Mouse (Mus musculus) midbrain, embryonic 16.5 days (tissue): ENCODE results near the gene Klrk1. TPM values are rescaled to one million over a fixed set of nuclear protein-coding genes. Genes with fewer than 3 reads are reported as not detected.

ENCODE experiments used
- ATAC-seq: fragments of 200-750 bp; cut with Nextera tagmentation; 2 replicates; pipeline ENCODE4 v1.8.0; 2017; ENCODE audit warnings: moderate TSS enrichment
- H3K27ac ChIP-seq: fragments of 300-500 bp; sonication (generic); 2 replicates; pipeline ENCODE4 v1.5.1; 2014; ENCODE audit warnings: mild to moderate bottlenecking, low read length, mixed read lengths
- H3K27me3 ChIP-seq: fragments of 300-500 bp; sonication (generic); 2 replicates; pipeline ENCODE4 v1.6.1; 2014; ENCODE audit warnings: low read depth, low read length, mixed read lengths; ENCODE audit not compliant: control insufficient read depth, insufficient read depth
- H3K36me3 ChIP-seq: fragments of 300-500 bp; sonication (generic); 2 replicates; pipeline ENCODE4 v1.6.1; 2014; ENCODE audit warnings: mild to moderate bottlenecking, low read length, moderate library complexity, mixed read lengths; ENCODE audit not compliant: control insufficient read depth, insufficient read depth
- H3K4me1 ChIP-seq: fragments of 300-500 bp; sonication (generic); 2 replicates; pipeline ENCODE4 v1.6.1; 2014; ENCODE audit warnings: mild to moderate bottlenecking, low read length, mixed read lengths; ENCODE audit not compliant: control insufficient read depth, insufficient read depth
- H3K4me2 ChIP-seq: fragments of 300-500 bp; sonication (generic); 2 replicates; pipeline ENCODE4 v1.6.1; 2014; ENCODE audit warnings: mild to moderate bottlenecking, low read length, mixed read lengths
- H3K4me3 ChIP-seq: fragments of 300-500 bp; sonication (generic); 2 replicates; pipeline ENCODE4 v1.5.1; 2014; ENCODE audit warnings: low read depth, mild to moderate bottlenecking, low read length, moderate library complexity, mixed read lengths
- H3K9ac ChIP-seq: fragments of 300-500 bp; sonication (generic); 2 replicates; pipeline ENCODE4 v1.6.1; 2014; ENCODE audit warnings: low read depth, low read length, mixed read lengths
- H3K9me3 ChIP-seq: fragments of 300-500 bp; sonication (generic); replicated peaks from 2 replicates; pipeline ENCODE4 v1.6.1; 2014; ENCODE audit warnings: mild to moderate bottlenecking, low read length, mixed read lengths; ENCODE audit not compliant: control insufficient read depth, poor library complexity, severe bottlenecking
- WGBS: fragments of 180-500 bp; shearing (Covaris S2); extraction: QIAGEN DNeasy Blood & Tissue Kit; methylation state at CpG from one replicate; pipeline ENCODE4 v1.1.7; 2014; 5-methylcytosine and 5-hydroxymethylcytosine counted together
- polyA plus RNA-seq: library from polyadenylated mRNA; unstranded; fragments of >200 nt; fragmentation: Nextera tagmentation; extraction: Ambion mirVana; gene quantifications from 2 replicates; pipeline ENCODE4 v1.2.1, GENCODE M21; 2015

Klrk1 gene
- polyA plus RNA-seq, 1 experiment from 2014 or later = 0.24 TPM

DNA sequence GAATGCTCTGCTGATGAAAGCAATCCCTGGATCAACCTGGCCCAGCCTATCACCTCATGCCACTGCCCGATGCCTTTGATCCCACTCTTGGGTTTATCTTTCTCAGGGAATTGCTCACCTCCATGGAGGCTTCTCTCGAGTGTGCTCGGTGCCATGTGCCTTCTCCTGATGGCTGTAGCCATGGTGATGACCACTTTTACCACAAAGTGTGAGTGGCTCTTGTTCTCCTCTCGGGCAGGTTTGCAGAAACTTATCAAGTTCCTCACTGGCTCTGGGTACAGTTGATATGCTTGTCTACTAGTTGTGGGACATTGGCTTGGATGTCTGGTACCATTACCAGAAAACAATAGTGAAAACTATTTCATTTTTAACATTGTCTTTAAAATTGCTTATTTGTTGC, 41.8 kb downstream of the Klrk1 start:
- no peaks in the 10 kb centered on the region for H3K36me3 ChIP-seq
- no peak overlapping the region for H3K27ac ChIP-seq
- no peaks in the 10 kb centered on the region for H3K4me1 ChIP-seq
- 87% methylated on average over 4 of the region's 4 CpGs for WGBS
- H3K9me3 ChIP-seq = no peaks in the 10 kb centered on the region
- no peaks in the 10 kb centered on the region for H3K27me3 ChIP-seq
- ATAC-seq = no peak
- no peak overlapping the region for H3K4me3 ChIP-seq
- H3K4me2 ChIP-seq = no peak overlapping the region
- no peak overlapping the region for H3K9ac ChIP-seq

DNA sequence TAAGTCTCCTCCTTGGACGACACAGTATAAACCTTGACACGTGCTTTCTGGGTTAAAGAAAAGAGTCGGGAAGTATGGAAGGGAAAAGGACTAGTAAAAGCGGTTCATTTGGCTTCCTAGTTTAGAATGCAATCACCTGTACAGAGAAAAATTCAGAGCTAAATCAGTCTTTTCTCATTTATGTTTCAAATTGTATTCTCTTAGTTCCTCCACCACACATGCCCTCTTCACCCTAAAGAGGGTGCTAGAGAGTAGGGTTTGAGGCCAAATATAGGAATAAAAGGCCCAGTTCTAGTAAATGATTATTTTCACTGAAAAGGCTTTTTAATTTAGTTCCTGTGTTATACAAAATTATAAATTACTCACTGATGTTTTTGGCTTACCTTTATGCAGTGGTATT, 42.4 kb downstream of the Klrk1 start:
- Histone ChIP-seq H3K4me3 (no peak overlapping the region), H3K27ac (no peak overlapping the region), H3K9ac (no peak overlapping the region), H3K27me3 (no peaks in the 10 kb centered on the region), H3K4me1 (no peaks in the 10 kb centered on the region), H3K36me3 (no peaks in the 10 kb centered on the region), H3K4me2 (no peak overlapping the region), H3K9me3 (no peaks in the 10 kb centered on the region)
- 67% methylated on average over 4 of the region's 4 CpGs for WGBS
- no peak for ATAC-seq

DNA sequence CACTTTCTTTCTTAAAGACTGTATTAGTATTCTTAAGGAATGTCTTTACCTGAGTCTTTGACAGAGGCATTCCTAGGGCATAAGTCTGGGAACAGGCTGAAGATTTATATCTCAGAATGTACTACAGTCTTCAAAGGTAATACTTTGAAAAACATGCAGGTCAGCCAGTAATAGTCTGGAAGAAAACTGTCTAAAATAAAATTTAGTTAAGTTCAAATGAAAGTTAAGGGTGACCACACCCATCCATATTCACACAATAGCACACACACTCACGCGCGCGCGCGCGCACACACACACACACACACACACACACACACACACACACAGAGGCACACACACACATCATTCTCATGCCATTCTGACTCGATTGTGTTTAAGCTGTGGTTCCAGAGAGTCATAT, 46.1 kb downstream of the Klrk1 start, which contains the start of gene Klre1:
Gene Klre1, plus strand, starts transcription at position 301 of the 400 bp plus-strand sequence.
- Histone ChIP-seq H3K27me3 (no peaks in the 10 kb centered on the region), H3K36me3 (no peaks in the 10 kb centered on the region), H3K4me1 (no peaks in the 10 kb centered on the region), H3K9ac (no peak within 1 kb of the TSS), H3K9me3 (no peaks in the 10 kb centered on the region), H3K4me3 (no peak within 1 kb of the TSS), H3K27ac (no peak within 1 kb of the TSS), H3K4me2 (no peak within 1 kb of the TSS)
- ATAC-seq = no peak
- 91% methylated on average over 8 of the region's 8 CpGs for WGBS

DNA sequence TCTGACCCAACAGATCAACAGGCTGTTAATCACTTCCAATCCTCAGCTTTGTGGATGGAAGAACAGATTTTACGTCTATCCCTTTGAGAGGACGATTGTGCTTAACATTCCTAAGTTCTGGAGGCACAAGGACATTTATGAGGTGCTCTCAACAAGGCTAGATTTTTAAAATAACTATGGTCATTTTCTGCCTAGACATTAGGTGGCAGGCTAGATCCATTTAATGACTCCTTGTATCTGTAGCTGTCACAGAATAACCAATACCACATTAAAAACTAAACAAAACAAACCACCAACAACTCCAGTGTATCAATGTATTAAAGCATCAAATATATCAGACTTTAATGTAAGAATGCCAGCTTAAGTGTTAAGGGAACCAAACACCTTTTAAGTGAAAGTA, 48.3 kb downstream of the Klrk1 start:
- WGBS = 41% methylated on average over 2 of the region's 2 CpGs
- H3K4me2 ChIP-seq = no peak overlapping the region
- H3K4me1 ChIP-seq = no peaks in the 10 kb centered on the region
- H3K9me3 ChIP-seq = no peaks in the 10 kb centered on the region
- no peak overlapping the region for H3K27ac ChIP-seq
- H3K36me3 ChIP-seq = no peaks in the 10 kb centered on the region
- H3K9ac ChIP-seq = no peak overlapping the region
- no peak for ATAC-seq
- H3K4me3 ChIP-seq = no peak overlapping the region
- no peaks in the 10 kb centered on the region for H3K27me3 ChIP-seq

DNA sequence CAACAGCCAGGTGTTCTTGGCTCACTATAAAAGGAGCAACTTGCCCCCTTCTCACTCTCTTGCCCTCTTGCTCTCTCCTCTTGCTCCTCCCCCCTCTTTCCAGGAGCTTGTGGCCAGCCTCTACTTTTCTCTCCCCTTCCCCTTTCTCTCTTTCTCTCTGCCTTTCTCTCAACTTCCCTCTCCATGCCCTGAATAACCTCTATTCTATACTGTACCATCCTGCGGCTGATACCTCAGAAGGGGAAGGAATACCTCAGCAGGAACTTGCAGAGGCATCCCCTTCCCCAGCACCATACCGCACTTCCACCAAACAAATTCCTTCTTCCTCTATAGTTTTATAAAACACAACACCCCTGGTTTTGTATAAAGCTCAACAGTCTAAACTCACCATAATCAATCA, 58.4 kb downstream of the Klrk1 start:
- Histone ChIP-seq H3K9me3 (no peaks in the 10 kb centered on the region), H3K27me3 (no peaks in the 10 kb centered on the region), H3K4me1 (no peaks in the 10 kb centered on the region), H3K27ac (no peak overlapping the region), H3K36me3 (no peaks in the 10 kb centered on the region), H3K9ac (no peak overlapping the region), H3K4me2 (no peak overlapping the region), H3K4me3 (no peak overlapping the region)
- ATAC-seq = no peak
- WGBS = 88% methylated on average over 2 of the region's 2 CpGs

Other genes with a start within 250 kb of the Klrk1 start
- gene Clec12b, start 238.0 kb downstream of the Klrk1 start, polyA plus RNA-seq = 0.45 TPM in 1 of 2 replicates, not detected in the other
- gene Clec1b, start 226.6 kb downstream of the Klrk1 start, polyA plus RNA-seq = 0.34 and 0.65 TPM in 2 replicates
- gene Clec9a, start 215.0 kb downstream of the Klrk1 start, polyA plus RNA-seq = 0.45 and 0.47 TPM in 2 replicates
- 1.6 and 2.1 TPM in 2 replicates for gene Clec1a, start 171.9 kb downstream of the Klrk1 start, polyA plus RNA-seq
- gene Olr1, start 116.7 kb downstream of the Klrk1 start, polyA plus RNA-seq = not detected in 2 replicates
- not detected in 2 replicates for gene Tmem52b, start 111.3 kb downstream of the Klrk1 start, polyA plus RNA-seq
- gene Gabarapl1, start 90.7 kb downstream of the Klrk1 start, polyA plus RNA-seq = 226 and 237 TPM in 2 replicates
- not detected in 2 replicates for gene Klre1, start 46.0 kb downstream of the Klrk1 start, polyA plus RNA-seq
- gene Klrd1, start 32.1 kb downstream of the Klrk1 start, polyA plus RNA-seq = not detected in 2 replicates
- not detected in 2 replicates for gene Klrc3, start 19.5 kb upstream of the Klrk1 start, polyA plus RNA-seq
- gene Klrc2, start 36.8 kb upstream of the Klrk1 start, polyA plus RNA-seq = not detected in 2 replicates
- not detected in 2 replicates for gene Klrc1, start 55.1 kb upstream of the Klrk1 start, polyA plus RNA-seq
- gene Klri1, start 93.3 kb upstream of the Klrk1 start, polyA plus RNA-seq = not detected in 2 replicates
- not detected in 2 replicates for gene Klri2, start 116.6 kb upstream of the Klrk1 start, polyA plus RNA-seq
- gene Gm156, start 160.4 kb upstream of the Klrk1 start, polyA plus RNA-seq = not detected in 2 replicates
- not detected in 2 replicates for gene Gm17631, start 238.8 kb upstream of the Klrk1 start, polyA plus RNA-seq